Mouse (Mus musculus) ES-Bruce4 (cell line): ENCODE data around the gene Zfp296. TPM values are rescaled to one million over a fixed set of nuclear protein-coding genes. Genes with fewer than 3 reads are reported as not detected.
A peak's percentile ranks its signal among the peaks of the same experiment; 100 is the strongest.

Experiments
- H3K27ac ChIP-seq: 2 replicates; pipeline ENCODE4 v1.5.1; 2012; ENCODE audit warnings: low read length, inconsistent platforms; ENCODE audit not compliant: insufficient read depth
- H3K27me3 ChIP-seq: 2 replicates; pipeline ENCODE4 v1.6.1; 2012; ENCODE audit warnings: mild to moderate bottlenecking, low read length, inconsistent platforms; ENCODE audit not compliant: control insufficient read depth, poor library complexity, insufficient read depth, severe bottlenecking
- H3K36me3 ChIP-seq: 2 replicates; pipeline ENCODE4 v1.6.1; 2012; ENCODE audit warnings: inconsistent platforms, mild to moderate bottlenecking, low read length, moderate library complexity; ENCODE audit not compliant: control insufficient read depth, poor library complexity, insufficient read depth, severe bottlenecking
- H3K4me1 ChIP-seq: one replicate; pipeline ENCODE4 v1.8.1; 2011; ENCODE audit warnings: low read length; ENCODE audit not compliant: control insufficient read depth, insufficient read depth
- H3K4me3 ChIP-seq: 2 replicates; pipeline ENCODE4 v1.5.1; 2011; ENCODE audit warnings: low read depth, mild to moderate bottlenecking, low read length
- H3K9ac ChIP-seq: 2 replicates; pipeline ENCODE4 v1.6.1; 2012; ENCODE audit warnings: low read depth, mild to moderate bottlenecking, inconsistent platforms; ENCODE audit not compliant: poor library complexity, severe bottlenecking
- H3K9me3 ChIP-seq: replicated peaks from 2 replicates; pipeline ENCODE4 v1.6.1; 2012; ENCODE audit warnings: mild to moderate bottlenecking, low read length, inconsistent platforms; ENCODE audit not compliant: control insufficient read depth, poor library complexity, insufficient read depth, severe bottlenecking
- CTCF ChIP-seq: IDR thresholded peaks from one replicate; pipeline ENCODE4 v1.8.1; 2011; ENCODE audit warnings: low read depth, low read length
- EP300 ChIP-seq: IDR thresholded peaks from 2 replicates; pipeline ENCODE4 v1.6.1; 2011; ENCODE audit warnings: low read depth, low read length; ENCODE audit not compliant: insufficient read depth
- POLR2A ChIP-seq: IDR thresholded peaks from one replicate; pipeline ENCODE4 v1.8.1; 2011; ENCODE audit warnings: low read length; ENCODE audit not compliant: insufficient read depth
- polyA plus RNA-seq: library from polyadenylated mRNA; stranded (reverse); fragments of >200 nt; gene quantifications from 2 replicates; pipeline ENCODE4 v1.2.4, GENCODE M21; 2011; ENCODE audit warnings: low read depth; ENCODE audit not compliant: missing spikeins, insufficient read depth, insufficient read length

Gene Zfp296
- polyA plus RNA-seq, 1 experiment, result 21.5 TPM

DNA sequence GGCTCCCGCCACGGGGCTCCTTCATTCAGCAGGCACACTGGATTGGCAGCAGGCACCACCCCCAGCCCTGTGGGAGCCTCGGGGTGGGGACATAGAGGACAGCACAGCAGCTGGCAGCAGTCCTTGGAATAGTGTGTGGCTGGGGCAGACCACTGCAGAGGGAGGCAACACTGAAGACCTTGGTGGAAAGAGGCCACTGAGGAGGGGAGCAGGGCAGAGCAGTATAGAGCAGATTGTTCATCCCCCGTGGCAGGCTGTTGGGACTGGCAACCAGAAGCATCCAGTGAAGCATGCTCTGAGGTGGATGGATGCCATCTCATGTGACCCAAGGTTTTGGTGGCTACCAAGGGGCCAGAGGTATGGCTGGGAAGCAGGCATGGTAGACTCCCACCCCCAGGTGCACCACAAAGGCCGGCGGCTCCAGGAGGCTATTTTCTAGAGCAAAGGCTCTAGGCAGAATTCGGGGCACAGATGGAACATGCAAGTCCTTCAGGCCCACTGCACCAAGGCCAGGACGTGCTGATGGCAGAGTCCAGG lies 34.9 kb upstream of the Zfp296 start:
- H3K4me1 ChIP-seq, result no peaks in the 10 kb centered on the region
- H3K27me3 ChIP-seq, result no peaks in the 10 kb centered on the region
- H3K9me3 ChIP-seq, result no peaks in the 10 kb centered on the region
- H3K4me3 ChIP-seq, result no peak overlapping the region
- TF ChIP-seq EP300 (no peak), CTCF (no peak), POLR2A (no peak)
- no peak overlapping the region for H3K9ac ChIP-seq
- H3K36me3 ChIP-seq, result no peaks in the 10 kb centered on the region
- H3K27ac ChIP-seq, result no peak overlapping the region

DNA sequence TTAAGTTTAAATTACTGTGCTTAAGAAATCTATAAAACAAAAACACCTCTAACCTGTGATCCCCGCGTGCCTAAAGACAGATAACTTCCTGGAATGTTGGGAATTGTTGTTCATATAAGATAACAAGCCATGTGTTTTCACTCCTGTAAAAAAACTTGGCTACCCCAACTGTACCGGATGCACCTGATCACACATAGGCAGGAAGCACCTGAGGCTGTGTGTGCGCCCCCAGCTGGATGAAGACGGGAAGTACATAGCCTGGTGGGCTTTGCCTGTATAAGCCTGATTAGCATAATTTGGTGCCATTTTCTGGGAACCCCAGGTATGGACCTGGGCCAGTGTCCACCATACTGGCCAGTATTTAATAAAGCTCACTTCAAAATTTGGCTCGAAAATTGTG lies 33.5 kb upstream of the Zfp296 start:
- TF ChIP-seq EP300 (no peak), CTCF (peak; percentile 84)
- H3K27me3 ChIP-seq, result no peaks in the 10 kb centered on the region
- no peak overlapping the region for H3K9ac ChIP-seq
- no peaks in the 10 kb centered on the region for H3K9me3 ChIP-seq
- no peaks in the 10 kb centered on the region for H3K4me1 ChIP-seq
- H3K4me3 ChIP-seq, result no peak overlapping the region
- no peak overlapping the region for H3K27ac ChIP-seq
- no peaks in the 10 kb centered on the region for H3K36me3 ChIP-seq

DNA sequence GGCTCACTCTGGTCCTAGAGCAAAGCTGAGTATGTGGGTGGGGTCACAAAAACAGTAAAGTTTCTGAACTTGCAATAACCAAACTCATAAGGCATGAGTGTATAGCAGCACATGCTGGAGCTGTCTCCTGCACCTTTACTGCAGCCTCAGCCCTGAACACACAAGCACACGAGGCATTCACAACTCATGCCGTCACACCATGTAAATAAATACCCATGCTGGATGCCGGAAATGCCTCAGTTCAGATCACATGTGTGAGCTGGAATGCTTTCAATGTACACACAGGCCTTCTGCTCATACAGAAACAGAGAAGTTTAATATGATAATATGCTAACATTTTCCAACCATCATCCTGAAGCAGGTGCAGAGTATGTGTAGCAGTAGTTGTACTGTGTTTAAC lies 31.1 kb upstream of the Zfp296 start:
- Histone ChIP-seq H3K9ac (no peak overlapping the region), H3K27ac (no peak overlapping the region), H3K4me3 (no peak overlapping the region), H3K4me1 (no peaks in the 10 kb centered on the region), H3K27me3 (no peaks in the 10 kb centered on the region), H3K9me3 (no peaks in the 10 kb centered on the region), H3K36me3 (no peaks in the 10 kb centered on the region)
- no peak for TF ChIP-seq CTCF
- TF ChIP-seq EP300, result no peak
- TF ChIP-seq POLR2A, result no peak

DNA sequence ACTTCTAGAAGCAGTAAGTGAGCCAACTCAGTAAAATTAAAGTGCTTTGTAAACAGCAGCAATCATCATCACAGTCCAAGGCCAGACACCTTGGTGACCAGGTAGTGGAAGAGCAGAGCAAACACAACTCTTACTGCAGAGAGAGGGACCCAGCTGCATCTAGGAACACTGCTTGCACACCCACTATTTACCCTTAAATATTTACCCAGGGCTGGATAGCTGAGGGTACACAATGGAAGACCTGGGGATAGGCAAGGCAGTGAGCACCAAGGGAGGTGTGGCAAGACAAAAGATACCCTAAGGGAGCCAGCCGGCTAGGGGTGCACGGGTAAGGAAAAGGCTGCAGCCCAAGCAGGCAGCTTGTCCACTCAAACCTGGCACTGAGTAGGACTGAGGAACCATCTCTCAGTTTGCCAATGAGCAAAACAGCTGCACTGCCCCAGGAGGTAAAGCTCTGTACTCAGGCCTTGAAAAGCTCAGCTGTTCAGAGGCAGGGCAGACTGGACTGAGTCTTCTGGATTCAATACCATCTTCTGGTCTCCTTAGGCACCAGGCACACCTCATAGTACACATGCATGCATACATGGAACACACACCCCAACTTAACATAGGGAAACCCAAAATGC lies 29.6 kb upstream of the Zfp296 start:
- Histone ChIP-seq H3K27ac (no peak overlapping the region), H3K36me3 (0 out of 2 replicates have a peak, but pooled peaks cover 2% of the 10 kb centered on the region), H3K9ac (no peak overlapping the region), H3K27me3 (no peaks in the 10 kb centered on the region), H3K9me3 (no peaks in the 10 kb centered on the region), H3K4me3 (no peak overlapping the region), H3K4me1 (no peaks in the 10 kb centered on the region)
- TF ChIP-seq POLR2A (no peak), EP300 (no peak), CTCF (no peak)

DNA sequence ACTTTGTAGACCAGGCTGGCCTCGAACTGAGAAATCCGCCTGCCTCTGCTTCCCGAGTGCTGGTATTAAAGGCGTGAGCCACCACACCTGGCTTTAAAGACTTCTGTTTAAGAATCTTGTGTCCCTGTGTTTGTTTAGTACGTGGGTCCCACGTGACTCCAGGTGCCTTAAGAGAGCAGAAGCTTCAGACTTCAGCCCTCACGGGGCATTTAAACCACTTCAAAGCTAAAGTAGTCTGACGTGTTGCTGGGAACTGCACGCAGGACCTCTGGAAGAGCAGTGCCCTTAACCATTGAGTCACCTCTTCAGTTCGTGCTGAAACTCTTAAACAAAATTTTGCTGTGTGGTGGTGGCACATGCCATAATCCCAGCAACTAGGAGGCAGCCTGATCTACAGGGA lies 27.7 kb upstream of the Zfp296 start:
- 0 out of 2 replicates have a peak, but pooled peaks cover 2% of the 10 kb centered on the region for H3K36me3 ChIP-seq
- TF ChIP-seq CTCF, result no peak
- TF ChIP-seq POLR2A, result no peak
- no peak overlapping the region for H3K4me3 ChIP-seq
- no peaks in the 10 kb centered on the region for H3K9me3 ChIP-seq
- H3K9ac ChIP-seq, result no peak overlapping the region
- no peaks in the 10 kb centered on the region for H3K27me3 ChIP-seq
- H3K4me1 ChIP-seq, result no peaks in the 10 kb centered on the region
- H3K27ac ChIP-seq, result no peak overlapping the region

DNA sequence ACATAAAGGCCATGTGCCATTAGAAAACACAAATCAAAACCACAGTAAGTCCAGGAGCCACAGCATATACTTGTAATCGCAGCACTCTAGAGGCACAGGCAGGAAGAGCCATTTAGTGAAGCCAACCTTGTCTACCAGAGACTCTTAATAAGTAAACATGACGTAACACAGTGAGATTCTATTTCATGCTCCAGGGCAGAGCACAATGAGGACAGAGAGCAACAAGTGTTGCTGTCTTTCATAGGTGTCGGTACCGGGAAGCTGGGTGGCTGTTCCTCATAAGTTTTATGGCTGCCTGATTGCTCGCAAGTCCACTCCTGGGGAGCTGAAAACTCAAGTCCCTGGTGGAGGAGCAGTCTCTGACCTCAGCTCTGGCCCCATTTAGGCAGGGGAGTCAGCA lies 25.5 kb upstream of the Zfp296 start:
- Histone ChIP-seq H3K4me3 (no peak overlapping the region), H3K9me3 (no peaks in the 10 kb centered on the region), H3K4me1 (no peaks in the 10 kb centered on the region), H3K27ac (no peak overlapping the region), H3K36me3 (0 out of 2 replicates have a peak, but pooled peaks cover 5% of the 10 kb centered on the region), H3K9ac (no peak overlapping the region), H3K27me3 (no peaks in the 10 kb centered on the region)
- TF ChIP-seq CTCF (no peak), EP300 (no peak), POLR2A (no peak)
